Mouse (Mus musculus) forebrain, postnatal 0 days (tissue): ENCODE results near the gene Rcor2. TPM values are rescaled to one million over a fixed set of nuclear protein-coding genes. Genes with fewer than 3 reads are reported as not detected.

Source experiments
- ATAC-seq: fragments of 200-750 bp; cut with Nextera tagmentation; 2 replicates; pipeline ENCODE4 v1.8.0; 2017; ENCODE audit warnings: mild to moderate bottlenecking, moderate library complexity
- DNase-seq: peaks from one replicate; pipeline ENCODE4 v3.0.0-alpha.2; 2015
- H3K27ac ChIP-seq: fragments of 300-500 bp; sonication (generic); 2 replicates; pipeline ENCODE4 v1.5.1; 2014; ENCODE audit warnings: low read depth, mild to moderate bottlenecking, antibody characterized with exemption, low read length, moderate library complexity, mixed read lengths
- H3K27me3 ChIP-seq: fragments of 300-500 bp; sonication (generic); 2 replicates; pipeline ENCODE4 v1.6.1; 2014; ENCODE audit warnings: mild to moderate bottlenecking, low read length, mixed read lengths; ENCODE audit not compliant: insufficient read depth
- H3K36me3 ChIP-seq: fragments of 300-500 bp; sonication (generic); 2 replicates; pipeline ENCODE4 v1.6.1; 2014; ENCODE audit warnings: mild to moderate bottlenecking, moderate library complexity; ENCODE audit not compliant: insufficient read depth
- H3K4me1 ChIP-seq: fragments of 300-500 bp; sonication (generic); 2 replicates; pipeline ENCODE4 v1.6.1; 2014; ENCODE audit warnings: antibody characterized with exemption; ENCODE audit not compliant: insufficient read depth
- H3K4me2 ChIP-seq: fragments of 300-500 bp; sonication (generic); 2 replicates; pipeline ENCODE4 v1.6.1; 2014; ENCODE audit warnings: low read depth, mild to moderate bottlenecking, moderate library complexity
- H3K4me3 ChIP-seq: fragments of 300-500 bp; sonication (generic); 2 replicates; pipeline ENCODE4 v1.5.1; 2014; ENCODE audit warnings: low read depth, low read length, mixed read lengths
- H3K9ac ChIP-seq: fragments of 300-500 bp; sonication (generic); 2 replicates; pipeline ENCODE4 v1.6.1; 2014; ENCODE audit warnings: mild to moderate bottlenecking
- H3K9me3 ChIP-seq: fragments of 300-500 bp; sonication (generic); 2 replicates; pipeline ENCODE4 v1.6.1; 2016; ENCODE audit warnings: low read length
- CTCF ChIP-seq: sonication (generic); IDR thresholded peaks from 2 replicates; pipeline ENCODE4 v1.5.1; 2016; ENCODE audit warnings: antibody characterized with exemption, control low read depth, low read depth
- WGBS: fragments of 180-500 bp; shearing (Covaris S2); extraction: QIAGEN DNeasy Blood & Tissue Kit; methylation state at CpG from one replicate; pipeline ENCODE4 v1.1.7; 2014; 5-methylcytosine and 5-hydroxymethylcytosine counted together
- polyA plus RNA-seq: library from polyadenylated mRNA; unstranded; fragments of >200 nt; fragmentation: Nextera tagmentation; extraction: Ambion mirVana; gene quantifications from 2 replicates; pipeline ENCODE4 v1.2.1, GENCODE M21; 2015
- total RNA-seq: library from RNA; depleted of rRNA; stranded (reverse); fragments of >200 nt; gene quantifications from 2 replicates; pipeline ENCODE4 v1.2.3, GENCODE M21; 2014

Rcor2 gene
- total and polyA plus RNA-seq, 2 experiments from 2014 or later = 13.7 to 49.6 TPM

DNA sequence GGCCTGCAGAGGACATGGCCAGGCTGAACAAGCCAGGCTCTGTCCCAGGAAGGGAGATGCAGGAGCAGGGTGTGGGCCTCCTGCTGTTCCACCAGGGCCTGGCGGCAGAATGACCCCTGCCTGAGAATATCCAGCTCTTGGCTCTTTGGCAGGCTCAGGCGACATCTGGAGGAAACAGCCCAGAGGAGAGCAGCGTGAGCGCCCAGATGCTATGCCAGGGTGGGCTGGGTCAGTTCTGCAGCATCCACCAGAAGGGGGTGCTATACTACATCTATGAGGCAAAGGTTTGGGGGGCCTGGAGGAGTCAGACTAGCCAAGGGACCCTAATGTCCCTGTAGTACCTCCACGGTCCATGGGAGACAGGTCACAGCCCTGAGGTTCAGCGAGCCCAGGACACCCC lies 12.0 kb downstream of the Rcor2 start:
- TF ChIP-seq CTCF = peak; percentile 65
- Histone ChIP-seq H3K27me3 (no peaks in the 10 kb centered on the region), H3K36me3 (peaks cover 84% of the 10 kb centered on the region), H3K9me3 (no peaks in the 10 kb centered on the region), H3K4me1 (no peaks in the 10 kb centered on the region), H3K4me2 (no peak overlapping the region), H3K27ac (0 out of 2 replicates have a peak overlapping the region, but pooled peaks have one; percentile 40), H3K9ac (no peak overlapping the region), H3K4me3 (no peak overlapping the region)
- 37% methylated on average over 6 of the region's 6 CpGs for WGBS
- ATAC-seq = peak; percentile 34
- DNase-seq = peak; percentile 52

DNA sequence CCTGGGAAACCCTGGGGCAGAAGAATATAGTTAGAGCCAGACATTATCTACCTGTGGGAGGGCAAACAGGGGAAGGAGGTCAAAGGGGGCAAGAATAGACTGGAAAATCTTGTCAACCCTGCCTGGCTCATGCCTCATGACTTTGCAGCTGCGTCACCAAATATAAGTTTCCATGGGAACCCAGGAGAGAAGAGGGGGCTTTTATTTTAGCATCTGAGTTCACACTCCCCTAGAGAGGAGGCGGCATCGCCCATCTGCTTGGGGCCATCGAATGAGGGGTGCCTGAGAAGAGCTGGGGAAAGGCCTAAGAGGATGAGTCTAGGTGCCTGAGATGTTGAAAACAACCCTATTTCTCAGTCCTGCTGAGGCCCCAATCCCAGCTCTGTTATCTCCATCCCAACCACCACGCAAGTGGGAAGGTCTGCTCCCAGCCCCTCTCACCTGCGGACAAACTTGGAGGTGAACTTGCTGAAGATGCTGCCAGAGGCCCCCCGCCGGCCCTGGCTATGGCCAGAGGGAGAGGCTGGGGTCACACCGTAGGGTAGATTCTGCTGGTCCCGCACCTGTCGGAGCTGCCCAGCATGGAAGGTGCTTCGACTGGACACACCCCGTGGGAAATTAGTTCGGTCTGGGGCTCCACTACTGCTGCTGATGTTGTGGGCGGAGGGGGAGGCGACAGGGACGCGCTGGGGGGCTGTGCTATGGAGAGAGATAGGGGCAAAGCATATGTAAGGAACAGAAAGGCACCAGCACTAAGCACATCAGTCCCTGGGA lies 13.6 kb downstream of the Rcor2 start:
- no peak for TF ChIP-seq CTCF
- Histone ChIP-seq H3K27me3 (no peaks in the 10 kb centered on the region), H3K9me3 (no peaks in the 10 kb centered on the region), H3K9ac (no peak overlapping the region), H3K36me3 (peaks cover 89% of the 10 kb centered on the region), H3K4me2 (no peak overlapping the region), H3K4me1 (no peaks in the 10 kb centered on the region), H3K27ac (peak overlapping the region; percentile 40; the same call in 1 of the 2 replicates), H3K4me3 (no peak overlapping the region)
- WGBS = 84% methylated on average over 18 of the region's 18 CpGs
- peak; percentile 29 for DNase-seq
- peak; percentile 14; the same call in 1 of the 2 replicates for ATAC-seq

DNA sequence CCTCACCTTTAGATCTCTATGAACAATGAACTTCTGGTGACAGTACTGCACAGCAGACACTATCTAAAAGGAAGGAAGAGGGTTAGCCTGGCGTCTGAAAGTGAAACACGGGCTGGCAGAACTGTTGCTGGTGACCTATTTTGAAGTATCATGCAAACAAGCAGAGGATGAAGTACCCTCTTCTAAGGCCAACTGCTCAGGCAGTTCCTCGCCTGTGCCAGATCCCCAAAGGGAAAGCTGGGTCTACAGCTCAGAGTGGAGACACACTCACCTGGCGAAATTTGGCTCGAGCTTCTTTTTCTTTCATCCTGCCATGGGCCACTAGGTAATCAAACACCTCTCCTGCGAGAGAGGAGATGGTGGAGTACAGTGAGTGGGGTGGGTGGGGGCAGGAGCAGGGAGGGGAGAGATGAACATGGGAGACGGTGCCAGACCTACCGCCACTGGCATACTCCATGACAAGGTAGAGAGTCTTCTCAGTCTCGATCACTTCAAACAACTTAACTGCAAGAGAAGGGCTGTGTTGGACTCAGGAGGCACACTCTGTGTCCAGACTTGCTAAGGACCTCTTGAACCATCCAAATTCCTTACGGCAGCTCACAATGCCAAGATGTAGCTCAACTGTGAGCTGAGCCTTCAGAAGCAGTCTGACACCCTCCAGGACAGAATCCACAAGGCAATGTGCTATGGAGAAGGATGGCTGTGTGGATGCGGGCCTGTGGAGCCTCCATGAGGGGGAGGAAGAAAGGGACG lies 19.6 kb downstream of the Rcor2 start:
- Histone ChIP-seq H3K4me1 (no peaks in the 10 kb centered on the region), H3K27ac (no peak overlapping the region), H3K9me3 (no peaks in the 10 kb centered on the region), H3K9ac (no peak overlapping the region), H3K4me3 (no peak overlapping the region), H3K27me3 (no peaks in the 10 kb centered on the region), H3K4me2 (no peak overlapping the region), H3K36me3 (peaks cover 65% of the 10 kb centered on the region)
- TF ChIP-seq CTCF = no peak
- DNase-seq (no peak), ATAC-seq (no peak)
- WGBS = 92% methylated on average over 12 of the region's 12 CpGs

DNA sequence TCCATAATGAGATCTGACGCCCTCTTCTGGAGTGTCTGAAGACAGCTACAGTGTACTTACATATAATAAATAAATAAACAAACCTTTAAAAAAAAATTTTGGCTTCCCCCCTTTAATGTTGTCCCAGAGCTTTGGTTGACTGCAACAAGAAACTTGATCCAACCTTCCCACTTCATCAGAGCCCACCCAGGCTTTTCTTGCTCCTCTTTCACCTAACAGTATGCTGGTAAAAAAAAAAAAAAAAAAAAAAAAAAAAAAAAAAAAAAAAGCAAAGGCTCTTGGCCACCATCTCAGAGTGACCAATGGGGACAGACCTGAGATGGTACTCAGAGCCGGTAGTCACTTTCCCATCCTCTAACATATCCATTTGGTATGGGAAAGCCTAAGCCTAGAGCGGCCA lies 21.2 kb downstream of the Rcor2 start:
- ATAC-seq (no peak), DNase-seq (no peak)
- no peak overlapping the region for H3K4me3 ChIP-seq
- no peak overlapping the region for H3K9ac ChIP-seq
- no peak for TF ChIP-seq CTCF
- H3K4me1 ChIP-seq = no peaks in the 10 kb centered on the region
- H3K36me3 ChIP-seq = peaks cover 50% of the 10 kb centered on the region
- no peaks in the 10 kb centered on the region for H3K9me3 ChIP-seq
- no peaks in the 10 kb centered on the region for H3K27me3 ChIP-seq
- no peak overlapping the region for H3K27ac ChIP-seq
- 82% methylated on average over 3 of the region's 3 CpGs for WGBS
- H3K4me2 ChIP-seq = no peak overlapping the region

DNA sequence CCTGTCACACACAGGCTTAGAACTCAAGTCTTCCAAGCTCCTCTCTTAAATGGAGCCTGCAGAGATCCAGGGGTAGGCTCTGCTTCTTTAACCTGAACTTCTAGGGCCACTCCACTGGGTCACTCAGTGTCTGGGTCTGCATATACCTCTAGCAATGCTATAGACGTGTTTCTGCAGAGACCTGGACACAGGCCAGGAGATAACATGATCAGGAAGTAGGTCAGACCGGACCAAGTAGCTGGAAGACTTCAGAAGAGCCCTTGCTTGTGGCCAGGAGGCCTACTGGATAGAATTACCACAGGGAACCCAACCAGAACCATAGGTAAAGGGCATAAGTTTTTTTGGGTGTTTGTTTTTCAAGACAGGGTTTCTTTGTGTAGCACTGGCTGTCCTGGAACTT lies 22.6 kb downstream of the Rcor2 start:
- DNase-seq = no peak

DNA sequence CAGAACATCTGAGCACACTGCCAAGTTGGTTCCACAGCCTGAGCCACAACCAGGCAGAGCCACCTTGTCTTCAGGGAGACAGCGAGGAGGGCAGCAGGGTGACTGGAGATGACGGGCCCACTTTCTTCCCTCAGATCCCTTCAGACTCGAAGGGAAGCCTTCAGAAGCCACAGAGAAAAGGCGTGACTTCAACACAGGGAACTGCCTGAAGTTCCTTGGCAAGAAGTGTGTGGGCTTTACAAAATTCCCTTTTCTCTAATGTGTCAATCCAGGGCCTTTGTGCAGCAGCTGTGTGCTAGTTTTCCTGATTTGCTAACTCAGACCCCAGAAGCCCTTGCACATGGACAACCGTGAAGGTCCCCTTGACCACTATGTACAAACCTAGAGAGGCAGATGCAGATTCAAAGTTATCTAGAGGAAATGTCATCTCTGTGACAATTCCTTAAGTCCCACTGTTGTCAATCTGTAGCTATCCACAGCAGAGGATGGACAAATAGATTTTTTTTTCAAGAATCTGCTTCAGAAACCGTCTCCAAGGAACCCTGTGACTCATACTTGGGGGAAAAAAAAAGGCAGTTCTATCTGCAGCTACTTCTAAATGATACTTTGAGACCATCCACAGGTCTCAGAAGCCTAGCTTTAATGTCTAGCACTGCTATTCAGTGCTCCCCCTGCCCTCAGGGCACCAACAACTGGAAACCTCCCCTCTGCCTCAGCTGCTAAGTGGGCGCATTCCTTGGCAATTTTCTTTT lies 25.0 kb downstream of the Rcor2 start:
- H3K9ac ChIP-seq = no peak overlapping the region
- no peak for TF ChIP-seq CTCF
- WGBS = 57% methylated on average over 7 of the region's 7 CpGs
- no peak overlapping the region for H3K27ac ChIP-seq
- H3K9me3 ChIP-seq = no peaks in the 10 kb centered on the region
- ATAC-seq = no peak
- H3K4me3 ChIP-seq = no peak overlapping the region
- H3K4me1 ChIP-seq = 0 out of 2 replicates have a peak, but pooled peaks cover 3% of the 10 kb centered on the region
- H3K36me3 ChIP-seq = peaks cover 20% of the 10 kb centered on the region
- H3K27me3 ChIP-seq = no peaks in the 10 kb centered on the region
- H3K4me2 ChIP-seq = no peak overlapping the region
- DNase-seq = no peak

More for the DNA sequence above, 22.6 kb downstream of the Rcor2 start:
- WGBS = 59% methylated on average over 2 of the region's 2 CpGs
- no peak overlapping the region for H3K27ac ChIP-seq
- no peak for ATAC-seq
- no peaks in the 10 kb centered on the region for H3K27me3 ChIP-seq
- no peak for TF ChIP-seq CTCF
- no peak overlapping the region for H3K4me2 ChIP-seq
- H3K4me3 ChIP-seq = no peak overlapping the region
- H3K36me3 ChIP-seq = peaks cover 35% of the 10 kb centered on the region
- no peak overlapping the region for H3K9ac ChIP-seq
- H3K4me1 ChIP-seq = 0 out of 2 replicates have a peak, but pooled peaks cover 3% of the 10 kb centered on the region
- H3K9me3 ChIP-seq = no peaks in the 10 kb centered on the region
